Mouse (Mus musculus) intestine, embryonic 14.5 days (tissue): ENCODE data around the gene Plekha7. TPM values are rescaled to one million over a fixed set of nuclear protein-coding genes. Genes with fewer than 3 reads are reported as not detected.

Experiments
- ATAC-seq: fragments of 200-750 bp; cut with Nextera tagmentation; replicated peaks from 2 replicates; pipeline ENCODE4 v1.8.0; 2017; ENCODE audit warnings: low read depth, moderate number of reproducible peaks, moderate TSS enrichment, moderate library complexity; ENCODE audit not compliant: low FRiP score, low TSS enrichment
- DNase-seq: peaks from one replicate; pipeline ENCODE4 v3.0.0-alpha.2; 2018; ENCODE audit warnings: low spot score
- H3K27ac ChIP-seq: fragments of 300-500 bp; sonication (generic); 2 replicates; pipeline ENCODE4 v1.5.1; 2014; ENCODE audit warnings: low read depth, mild to moderate bottlenecking, control low read depth
- H3K27me3 ChIP-seq: fragments of 300-500 bp; sonication (generic); replicated peaks from 2 replicates; pipeline ENCODE4 v1.6.1; 2014; ENCODE audit warnings: low read length, control low read depth; ENCODE audit not compliant: control insufficient read depth, insufficient read depth
- H3K36me3 ChIP-seq: fragments of 300-500 bp; sonication (generic); 2 replicates; pipeline ENCODE4 v1.6.1; 2014; ENCODE audit warnings: low read length, control low read depth; ENCODE audit not compliant: control insufficient read depth, insufficient read depth
- H3K4me1 ChIP-seq: fragments of 300-500 bp; sonication (generic); replicated peaks from 2 replicates; pipeline ENCODE4 v1.6.1; 2014; ENCODE audit warnings: low read length, control low read depth, mixed read lengths; ENCODE audit not compliant: control insufficient read depth, insufficient read depth
- H3K4me2 ChIP-seq: fragments of 300-500 bp; sonication (generic); 2 replicates; pipeline ENCODE4 v1.6.1; 2014; ENCODE audit warnings: low read length
- H3K4me3 ChIP-seq: fragments of 300-500 bp; sonication (generic); 2 replicates; pipeline ENCODE4 v1.5.1; 2014; ENCODE audit warnings: low read depth, low read length, control low read depth, mixed read lengths
- H3K9ac ChIP-seq: fragments of 300-500 bp; sonication (generic); 2 replicates; pipeline ENCODE4 v1.6.1; 2014; ENCODE audit warnings: mild to moderate bottlenecking, low read length
- H3K9me3 ChIP-seq: fragments of 300-500 bp; sonication (generic); 2 replicates; pipeline ENCODE4 v1.6.1; 2016; ENCODE audit warnings: low read length, control low read depth; ENCODE audit not compliant: control insufficient read depth
- WGBS: fragments of 180-500 bp; shearing (Covaris S2); extraction: QIAGEN DNeasy Blood & Tissue Kit; methylation state at CpG from one replicate; pipeline ENCODE4 v1.1.7; 2014; 5-methylcytosine and 5-hydroxymethylcytosine counted together
- polyA plus RNA-seq: library from polyadenylated mRNA; unstranded; fragments of >200 nt; fragmentation: Nextera tagmentation; extraction: Ambion mirVana; gene quantifications from 2 replicates; pipeline ENCODE4 v1.2.1, GENCODE M21; 2014

The Plekha7 gene
- polyA plus RNA-seq, 1 experiment from 2014 or later = 10.7 TPM

DNA sequence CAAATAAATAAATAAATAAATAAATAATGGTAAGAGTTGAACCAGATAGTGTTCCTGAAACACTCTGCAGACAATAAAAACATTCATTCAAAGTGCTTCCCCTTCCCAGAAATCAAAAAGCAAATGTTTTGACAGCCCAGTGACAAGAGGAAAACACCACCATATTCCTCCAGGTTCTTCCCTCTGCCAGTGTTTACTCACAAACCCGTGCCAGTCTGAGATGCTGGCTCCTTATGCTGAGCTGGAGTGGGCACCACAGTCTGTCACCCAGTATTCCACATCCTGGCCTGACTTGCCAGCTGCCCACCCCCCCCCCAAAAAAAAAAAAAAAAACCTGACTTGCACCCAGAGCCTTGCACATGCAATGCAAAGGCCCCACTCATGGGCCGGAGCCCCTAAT is 9.3 kb downstream of the Plekha7 start:
- Histone ChIP-seq H3K4me1 (0 out of 2 replicates have a peak, but pooled peaks cover 9% of the 10 kb centered on the region), H3K4me3 (no peak overlapping the region), H3K36me3 (no peaks in the 10 kb centered on the region), H3K27me3 (no peaks in the 10 kb centered on the region), H3K9ac (no peak overlapping the region), H3K9me3 (no peaks in the 10 kb centered on the region), H3K4me2 (no peak overlapping the region), H3K27ac (no peak overlapping the region)
- DNase-seq (no peak), ATAC-seq (no peak)
- 84% methylated on average over 2 of the region's 2 CpGs for WGBS

GRCm38 (mm10) chr7:116298389-116298788 is 9.8 kb downstream of the Plekha7 start:
- Histone ChIP-seq H3K4me1 (0 out of 2 replicates have a peak, but pooled peaks cover 9% of the 10 kb centered on the region), H3K9ac (no peak overlapping the region), H3K4me3 (no peak overlapping the region), H3K36me3 (no peaks in the 10 kb centered on the region), H3K4me2 (no peak overlapping the region), H3K9me3 (no peaks in the 10 kb centered on the region), H3K27me3 (no peaks in the 10 kb centered on the region), H3K27ac (no peak overlapping the region)
- DNase-seq (no peak), ATAC-seq (no peak)
- WGBS = 71% methylated on average over 10 of the region's 10 CpGs

GRCm38 (mm10) chr7:116294961-116295360 is 13.2 kb downstream of the Plekha7 start:
- Histone ChIP-seq H3K36me3 (no peaks in the 10 kb centered on the region), H3K4me1 (0 out of 2 replicates have a peak, but pooled peaks cover 9% of the 10 kb centered on the region), H3K4me3 (no peak overlapping the region), H3K9ac (no peak overlapping the region), H3K27me3 (no peaks in the 10 kb centered on the region), H3K4me2 (no peak overlapping the region), H3K9me3 (no peaks in the 10 kb centered on the region), H3K27ac (no peak overlapping the region)
- no peak for DNase-seq
- ATAC-seq = no peak
- WGBS = 34% methylated on average over 3 of the region's 3 CpGs

DNA sequence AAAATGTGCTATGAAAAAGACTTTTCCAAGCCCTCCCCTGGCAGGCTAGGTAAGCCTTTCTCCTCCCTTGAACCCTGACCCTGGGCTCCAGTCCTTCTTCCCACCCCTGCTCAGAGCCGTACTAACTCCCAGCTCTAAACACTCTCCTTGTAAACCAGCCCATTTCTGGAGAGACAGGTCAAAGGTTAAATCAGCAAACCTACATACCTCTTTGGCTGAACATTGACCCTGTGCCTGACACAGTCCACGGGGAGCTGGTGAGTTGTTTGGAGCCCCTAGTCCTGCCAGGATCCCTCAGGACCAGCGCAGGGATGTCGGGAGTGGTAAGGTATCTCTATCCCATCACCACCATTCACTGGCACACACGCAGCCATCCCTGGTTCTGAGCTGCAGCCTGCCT is 15.8 kb downstream of the Plekha7 start:
- DNase-seq = no peak
- H3K9me3 ChIP-seq = no peaks in the 10 kb centered on the region
- H3K9ac ChIP-seq = no peak overlapping the region
- no peak for ATAC-seq
- no peak overlapping the region for H3K4me2 ChIP-seq
- WGBS = 23% methylated on average over 5 of the region's 5 CpGs
- no peaks in the 10 kb centered on the region for H3K36me3 ChIP-seq
- H3K4me3 ChIP-seq = no peak overlapping the region
- H3K27me3 ChIP-seq = no peaks in the 10 kb centered on the region
- peaks cover 24% of the 10 kb centered on the region for H3K4me1 ChIP-seq
- H3K27ac ChIP-seq = no peak overlapping the region

GRCm38 (mm10) chr7:116290559-116290958 is 17.6 kb downstream of the Plekha7 start:
- H3K4me3 ChIP-seq = no peak overlapping the region
- H3K4me1 ChIP-seq = peaks cover 40% of the 10 kb centered on the region
- H3K9ac ChIP-seq = no peak overlapping the region
- DNase-seq (no peak), ATAC-seq (no peak)
- H3K27ac ChIP-seq = no peak overlapping the region
- WGBS = 100% methylated on average over 1 of the region's 1 CpGs
- no peaks in the 10 kb centered on the region for H3K36me3 ChIP-seq
- H3K27me3 ChIP-seq = no peaks in the 10 kb centered on the region
- H3K4me2 ChIP-seq = no peak overlapping the region
- H3K9me3 ChIP-seq = no peaks in the 10 kb centered on the region

GRCm38 (mm10) chr7:116288996-116289395 is 19.2 kb downstream of the Plekha7 start:
- Histone ChIP-seq H3K9ac (no peak overlapping the region), H3K36me3 (no peaks in the 10 kb centered on the region), H3K27ac (no peak overlapping the region), H3K4me2 (no peak overlapping the region), H3K27me3 (no peaks in the 10 kb centered on the region), H3K9me3 (no peaks in the 10 kb centered on the region), H3K4me1 (peaks cover 35% of the 10 kb centered on the region), H3K4me3 (no peak overlapping the region)
- DNase-seq (no peak), ATAC-seq (no peak)
- WGBS = 71% methylated on average over 3 of the region's 3 CpGs

GRCm38 (mm10) chr7:116287959-116288358 is 20.2 kb downstream of the Plekha7 start:
- no peaks in the 10 kb centered on the region for H3K27me3 ChIP-seq
- ATAC-seq (no peak), DNase-seq (no peak)
- H3K4me1 ChIP-seq = peaks cover 38% of the 10 kb centered on the region
- no peak overlapping the region for H3K9ac ChIP-seq
- 58% methylated on average over 5 of the region's 5 CpGs for WGBS
- H3K9me3 ChIP-seq = no peaks in the 10 kb centered on the region
- H3K4me3 ChIP-seq = no peak overlapping the region
- no peaks in the 10 kb centered on the region for H3K36me3 ChIP-seq
- no peak overlapping the region for H3K4me2 ChIP-seq
- H3K27ac ChIP-seq = 0 out of 2 replicates have a peak overlapping the region, but pooled peaks have one; percentile 64

DNA sequence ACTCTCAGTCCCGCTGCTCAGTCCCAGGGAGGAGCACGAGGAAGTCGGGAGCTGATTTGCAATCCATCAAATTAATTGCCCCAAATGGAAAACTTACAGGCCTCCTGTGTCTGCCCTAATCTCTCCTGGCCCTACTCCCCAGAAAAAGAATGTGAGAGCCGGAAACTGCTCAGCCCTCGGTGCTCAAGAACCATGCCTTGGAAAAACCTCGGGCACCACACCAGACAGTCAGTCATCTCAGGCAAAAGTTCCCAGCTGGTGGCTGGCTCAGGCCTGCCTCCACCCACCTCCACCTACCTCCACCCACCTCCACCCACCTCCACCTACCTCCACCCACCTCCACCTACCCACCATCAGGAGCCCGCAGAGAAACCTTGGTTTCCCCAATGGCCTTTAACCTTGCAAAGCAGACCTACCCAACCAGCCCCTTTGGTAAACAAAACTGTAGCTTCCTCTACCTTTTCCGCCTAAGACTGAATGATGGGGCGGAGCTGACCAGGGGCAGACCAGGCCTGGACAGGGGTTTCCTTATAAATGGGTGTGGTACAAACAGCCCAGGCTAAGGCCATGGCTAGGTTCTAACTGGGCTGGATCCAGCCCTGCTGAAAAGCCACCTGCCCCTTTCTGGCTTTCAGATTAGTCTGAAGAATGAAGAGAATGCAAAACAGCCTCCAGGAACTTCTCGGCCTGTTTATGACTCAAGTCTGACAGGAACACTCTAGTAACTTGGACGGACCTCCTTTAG is 21.4 kb downstream of the Plekha7 start:
- peak overlapping the region; percentile 64 for H3K27ac ChIP-seq
- ATAC-seq (peak; percentile 86), DNase-seq (no peak)
- H3K36me3 ChIP-seq = no peaks in the 10 kb centered on the region
- no peaks in the 10 kb centered on the region for H3K9me3 ChIP-seq
- WGBS = 20% methylated on average over 11 of the region's 11 CpGs
- no peak overlapping the region for H3K9ac ChIP-seq
- no peak overlapping the region for H3K4me3 ChIP-seq
- H3K27me3 ChIP-seq = no peaks in the 10 kb centered on the region
- peaks cover 42% of the 10 kb centered on the region for H3K4me1 ChIP-seq
- H3K4me2 ChIP-seq = no peak overlapping the region

DNA sequence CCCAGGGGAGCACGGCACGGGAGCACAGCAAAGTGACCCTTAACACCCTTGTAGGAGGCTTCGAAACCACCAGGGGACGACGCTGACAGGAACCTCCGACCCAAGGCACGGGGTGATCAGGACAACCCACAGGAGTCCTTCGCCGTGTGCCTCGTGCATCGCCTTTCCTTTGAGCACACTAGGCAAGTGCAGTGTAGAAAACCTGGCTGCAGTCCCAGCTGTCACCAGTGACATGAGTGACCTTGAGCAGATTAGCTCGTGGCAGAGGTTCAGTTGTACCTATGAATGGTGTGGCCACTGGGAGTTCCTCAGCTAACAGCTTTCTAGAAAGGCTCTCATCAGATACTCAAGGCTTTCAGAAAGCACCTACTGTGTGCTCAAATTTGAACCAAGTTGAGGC is 22.0 kb downstream of the Plekha7 start:
- no peak overlapping the region for H3K4me2 ChIP-seq
- no peaks in the 10 kb centered on the region for H3K9me3 ChIP-seq
- H3K9ac ChIP-seq = no peak overlapping the region
- H3K36me3 ChIP-seq = no peaks in the 10 kb centered on the region
- DNase-seq (no peak), ATAC-seq (no peak)
- peak overlapping the region; percentile 57; the same call in 1 of the 2 replicates for H3K27ac ChIP-seq
- peaks cover 42% of the 10 kb centered on the region for H3K4me1 ChIP-seq
- no peak overlapping the region for H3K4me3 ChIP-seq
- no peaks in the 10 kb centered on the region for H3K27me3 ChIP-seq
- 64% methylated on average over 12 of the region's 12 CpGs for WGBS
